Mouse (Mus musculus): ENCODE measurements around the gene Prr14l. TPM values are rescaled to one million over a fixed set of nuclear protein-coding genes. Genes with fewer than 3 reads are reported as not detected.
"Not testable (repeated sequence)": the region's sequence is repeated elsewhere in the genome, so short reads cannot be mapped to it uniquely, and the experiment has no call there.

Prr14l gene
- polyA plus RNA-seq, 3 experiments from 2014 or later = 23.2 to 26.6 (median 25.8) TPM

DNA sequence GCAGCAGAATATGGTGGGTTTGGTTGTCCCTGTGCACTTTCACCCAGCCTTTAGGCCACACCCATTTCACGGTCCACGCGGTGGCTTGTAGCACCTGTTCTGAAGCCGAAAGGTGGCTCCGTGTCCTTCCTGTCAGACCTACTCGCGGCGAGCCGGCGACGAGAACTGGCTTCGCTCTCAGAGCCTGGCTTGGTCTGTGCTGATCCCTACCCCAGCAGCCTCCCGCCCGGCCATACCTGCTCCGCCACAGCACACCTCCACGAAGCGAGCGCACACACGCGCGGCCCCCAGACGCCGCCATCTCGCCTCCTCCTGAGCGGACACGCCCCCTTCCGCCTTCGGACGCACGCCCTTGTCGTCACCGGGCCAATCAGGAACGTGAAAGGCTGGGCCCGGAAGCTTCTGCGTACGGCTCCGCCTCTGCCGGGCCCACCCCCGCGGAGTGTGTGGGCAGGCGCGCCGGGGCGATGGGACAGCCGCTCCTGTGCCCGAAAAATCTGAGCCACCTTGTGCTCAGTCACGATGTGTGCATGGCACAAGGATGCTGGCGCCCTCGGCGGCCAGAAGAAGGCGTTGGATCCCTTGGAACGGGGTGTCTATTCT lies 68.6 kb downstream of the Prr14l start, which contains the start of gene Pisd:
Pisd (minus strand) TSS at position 334 of the 603 bp plus-strand sequence.
- peak; percentile 99 for ATAC-seq

DNA sequence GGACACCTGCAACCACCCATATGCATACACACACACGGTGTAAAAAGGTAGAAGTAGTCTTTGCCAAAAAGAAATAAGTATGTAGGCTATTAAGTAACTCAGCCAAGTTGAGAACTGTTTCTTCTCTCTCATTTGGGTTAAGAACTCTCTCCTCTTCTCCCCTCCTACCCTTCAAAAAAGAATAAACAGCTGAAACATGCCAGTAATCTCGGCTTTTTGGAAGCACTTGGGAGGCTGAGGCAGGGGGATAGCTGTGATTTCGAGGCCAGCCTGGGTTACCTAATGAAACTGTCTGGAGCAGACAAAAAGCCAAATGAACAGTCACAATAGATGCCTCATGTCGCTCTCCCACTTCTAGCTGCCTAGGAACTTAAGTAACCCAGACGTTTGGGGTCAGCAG lies 69.3 kb downstream of the Prr14l start:
- no peak for ATAC-seq

DNA sequence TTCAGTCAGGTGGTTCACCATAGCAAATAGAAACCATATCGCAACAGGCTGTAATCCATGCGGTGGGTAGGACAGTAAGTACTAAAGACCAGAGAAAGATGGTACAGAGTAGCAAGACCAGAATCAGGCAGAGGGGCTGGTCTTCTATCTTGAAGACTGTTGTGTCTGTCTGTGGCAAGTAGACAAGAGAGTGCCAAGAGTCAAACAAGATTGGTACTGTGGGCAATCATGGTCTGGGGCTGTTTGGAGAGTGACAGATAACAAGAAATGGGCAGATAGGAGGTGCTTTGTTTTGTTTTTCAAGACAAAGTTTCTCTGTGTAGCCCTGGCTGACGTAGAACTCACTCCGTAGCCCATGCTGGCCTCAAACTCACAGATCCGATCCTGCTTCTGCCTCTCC lies 72.5 kb downstream of the Prr14l start:
- ATAC-seq = no peak

DNA sequence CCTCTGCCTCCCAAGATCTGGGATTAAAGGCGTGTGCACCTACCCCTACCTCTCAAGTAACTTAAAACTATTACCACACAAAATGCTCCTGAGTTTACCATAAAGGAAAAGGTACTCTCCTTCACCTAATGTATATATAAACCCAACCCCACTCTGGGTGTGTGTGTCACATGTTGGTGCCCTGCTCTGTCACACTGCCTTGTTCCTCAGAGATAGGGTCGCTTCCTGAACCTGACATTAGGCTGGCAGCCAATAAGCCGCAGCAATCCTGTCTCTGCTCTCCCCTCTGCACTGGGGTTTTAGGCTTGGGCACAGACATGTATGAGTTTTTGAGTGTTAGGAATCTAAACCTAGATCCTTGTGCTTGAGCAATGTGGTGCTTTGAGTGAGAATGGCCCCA lies 75.9 kb downstream of the Prr14l start:
- no peak for ATAC-seq

DNA sequence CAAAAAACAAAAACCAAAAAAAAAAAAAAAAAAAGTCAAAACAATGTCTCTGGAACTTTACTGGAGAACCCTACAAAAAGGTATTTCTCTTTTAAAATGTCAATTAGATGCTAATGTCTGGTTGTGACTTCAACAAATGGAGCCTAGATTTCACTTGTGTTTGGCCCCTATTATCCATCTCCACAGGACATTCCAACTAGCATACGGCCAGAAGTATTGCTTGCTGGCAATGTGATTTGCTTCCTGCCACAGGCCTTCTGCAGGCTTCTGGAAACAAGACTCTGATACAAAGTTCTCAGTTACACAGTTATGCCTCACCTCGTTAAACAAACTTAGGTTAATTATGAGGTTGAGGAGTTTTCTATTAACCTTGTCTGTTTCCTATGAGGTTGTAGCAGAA lies 81.7 kb downstream of the Prr14l start:
- no peak for ATAC-seq

DNA sequence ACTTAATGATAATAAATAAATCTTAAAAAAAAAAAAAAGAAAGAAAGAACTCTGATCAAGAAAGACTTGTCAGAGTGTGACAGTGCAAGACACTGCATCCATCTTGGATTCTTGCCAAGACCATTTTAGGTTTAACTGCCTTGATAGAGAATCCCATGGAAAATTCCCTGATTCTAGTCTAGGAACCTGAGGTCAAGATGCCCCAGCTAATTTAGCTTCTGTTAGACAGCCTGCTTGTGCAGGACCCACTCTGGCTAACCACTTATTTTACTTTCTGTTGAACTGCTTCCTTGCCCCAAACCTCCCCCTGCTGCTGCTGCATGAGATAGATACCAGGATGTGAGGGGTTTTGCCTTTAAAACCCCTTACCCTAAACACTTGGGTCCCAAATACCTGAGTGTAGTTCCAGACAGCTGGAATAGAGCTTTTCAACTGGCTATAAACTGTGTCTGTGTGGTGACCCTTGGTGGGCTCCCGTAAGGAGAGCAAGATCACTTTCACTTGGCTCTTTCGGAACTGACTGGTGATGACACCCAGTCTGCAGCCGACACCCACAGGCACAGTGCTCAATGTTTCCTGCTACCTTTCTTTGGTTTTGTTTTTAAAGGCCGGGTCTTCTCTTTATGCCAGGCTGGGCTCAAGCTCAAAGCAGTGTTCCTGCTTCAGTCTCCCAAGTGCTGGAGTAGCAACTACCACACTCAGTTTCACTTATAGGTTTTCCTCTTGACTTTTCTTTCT lies 86.3 kb downstream of the Prr14l start:
- peak; percentile 79 for ATAC-seq

DNA sequence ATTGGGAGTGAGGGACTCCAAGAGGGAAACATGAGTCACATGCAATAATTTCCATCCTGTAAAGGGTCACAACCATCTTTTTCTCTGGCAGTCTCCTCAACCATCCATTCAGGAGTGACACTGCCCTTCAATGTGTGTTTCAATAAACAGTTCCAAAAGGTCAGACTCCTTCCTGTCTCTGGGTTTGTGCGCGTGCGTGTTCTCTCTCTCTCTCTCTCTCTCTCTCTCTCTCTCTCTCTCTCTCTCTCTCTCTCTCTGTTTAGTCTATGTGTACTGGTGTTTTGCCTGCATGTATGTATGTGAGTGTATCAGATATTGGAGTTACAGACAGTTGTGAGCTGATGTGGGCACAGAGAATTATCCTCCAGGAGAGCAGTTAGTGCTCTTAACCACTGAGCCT lies 87.1 kb downstream of the Prr14l start:
- peak; percentile 47 for ATAC-seq

DNA sequence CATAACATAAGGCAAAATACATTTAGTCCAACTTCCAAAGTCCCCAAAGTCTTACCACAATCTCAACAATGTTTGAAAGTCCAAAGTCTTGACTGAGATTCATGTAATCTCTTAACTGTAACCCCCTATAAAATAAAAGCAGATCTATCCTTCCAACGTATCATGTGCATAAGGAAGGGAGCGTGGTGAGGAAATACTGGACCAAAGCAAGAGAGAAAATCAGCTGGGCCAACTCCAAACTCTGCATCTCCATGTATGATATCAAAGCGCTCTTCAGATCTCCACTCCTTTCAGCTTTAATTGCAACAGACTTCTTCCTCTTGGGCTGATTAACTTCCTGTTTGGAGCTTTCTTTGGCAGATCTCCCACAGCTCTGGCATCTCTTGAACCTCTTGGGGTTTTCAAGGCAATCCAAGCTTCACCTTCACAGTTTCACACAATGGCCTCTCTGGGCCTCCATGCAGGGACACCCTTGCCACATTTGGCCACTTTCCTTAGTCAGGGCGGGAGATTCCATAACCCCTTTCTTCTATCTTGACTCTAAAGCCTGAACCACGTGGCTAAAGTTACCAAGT lies 92.4 kb downstream of the Prr14l start:
- no peak for ATAC-seq

DNA sequence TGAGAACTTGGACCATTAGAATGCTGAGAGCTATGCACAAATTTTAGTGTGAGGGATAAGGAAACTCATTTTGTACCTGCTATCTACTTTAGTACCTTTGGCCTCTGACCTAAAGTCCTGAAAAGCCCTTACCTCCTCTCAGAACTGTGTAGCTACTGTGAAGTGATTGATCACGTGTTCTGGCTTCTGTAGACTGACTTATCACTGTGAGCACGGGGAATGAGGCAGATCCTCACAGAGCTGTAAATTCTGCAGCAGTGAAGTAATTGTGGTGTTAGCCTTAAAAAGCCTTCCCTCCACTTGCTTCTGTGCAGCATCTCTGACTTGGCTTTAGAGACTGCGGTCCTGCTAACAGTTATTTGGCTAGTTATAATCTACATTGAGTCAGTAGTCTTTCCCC lies 93.3 kb downstream of the Prr14l start:
- no peak for ATAC-seq

DNA sequence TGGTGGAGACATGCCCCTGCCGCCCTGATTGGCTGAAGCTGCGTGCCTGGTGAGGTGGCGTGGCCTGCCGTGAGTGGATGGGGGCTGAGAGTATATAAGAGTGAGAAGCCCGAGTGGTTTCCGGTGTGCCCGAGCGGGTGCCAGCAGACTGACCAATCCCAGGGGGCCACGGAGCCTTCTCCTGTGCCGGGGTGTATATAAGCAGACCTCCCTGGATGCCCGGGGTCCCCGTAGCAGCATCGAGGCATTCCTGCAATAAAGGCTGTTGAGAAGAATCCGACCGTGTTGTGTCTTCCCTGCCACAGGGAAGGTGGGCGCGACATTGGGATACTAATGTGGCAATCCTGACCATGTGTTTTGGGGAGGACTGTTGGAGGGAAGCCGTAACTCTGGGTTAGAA lies 93.7 kb downstream of the Prr14l start:
- ATAC-seq = not testable (repeated sequence)

DNA sequence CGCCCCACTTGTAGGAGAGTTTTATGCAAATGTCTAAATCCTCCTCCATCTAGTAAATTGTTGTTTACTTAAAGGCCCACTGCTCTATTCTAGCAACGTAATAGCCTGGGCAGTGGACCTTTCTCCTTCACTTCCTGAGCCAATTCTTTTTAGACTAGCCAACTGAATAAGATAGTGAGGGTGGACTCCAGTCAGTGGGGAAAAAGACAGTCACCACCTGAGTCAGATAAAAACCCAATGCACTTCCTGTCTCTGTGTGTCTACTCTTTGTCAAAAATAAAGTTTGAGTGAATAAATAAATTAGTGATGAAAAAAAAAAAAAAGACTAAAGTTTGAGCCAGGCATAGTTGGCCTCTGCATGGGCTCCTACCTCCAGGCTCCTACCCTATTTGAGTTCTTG lies 94.4 kb downstream of the Prr14l start:
- peak; percentile 71 for ATAC-seq

DNA sequence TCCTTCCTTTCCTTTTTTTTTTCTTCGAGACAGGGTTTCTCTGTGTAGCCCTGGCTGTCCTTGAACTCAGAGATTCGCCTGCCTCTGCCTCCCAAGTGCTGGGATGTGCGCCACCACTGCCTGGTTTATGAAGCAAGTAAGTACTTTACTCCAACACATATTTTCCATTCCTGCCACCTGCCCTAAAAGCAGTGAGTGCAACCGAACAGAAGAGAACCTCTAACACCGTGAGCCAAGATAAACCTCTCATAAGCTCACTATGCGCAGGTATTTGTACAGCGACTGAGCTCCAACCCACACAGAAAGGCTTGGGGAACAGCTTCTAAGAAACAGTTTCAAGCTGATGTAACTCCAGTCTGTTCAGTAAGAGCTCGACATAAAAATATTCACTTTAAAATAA lies 97.9 kb downstream of the Prr14l start:
- no peak for ATAC-seq

DNA sequence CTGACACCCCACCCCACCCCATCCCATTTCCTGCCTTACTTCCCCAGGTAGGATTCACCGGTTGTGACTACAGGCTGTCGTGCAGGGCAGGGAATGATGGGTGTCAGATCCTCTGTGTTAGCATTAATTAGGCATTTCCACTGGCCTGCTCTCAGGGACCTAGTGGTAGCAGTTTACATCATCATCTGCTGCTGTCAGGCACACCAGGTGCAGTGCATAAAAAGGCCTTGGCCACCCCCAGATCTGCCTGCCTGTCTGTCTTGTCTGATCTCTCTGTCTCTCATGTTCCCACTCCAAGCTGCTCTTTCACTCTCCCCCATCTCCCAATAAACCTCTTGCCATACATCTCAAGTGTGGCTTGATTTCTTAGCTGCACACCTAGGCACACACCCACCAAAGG lies 102.3 kb downstream of the Prr14l start:
- ATAC-seq = no peak

DNA sequence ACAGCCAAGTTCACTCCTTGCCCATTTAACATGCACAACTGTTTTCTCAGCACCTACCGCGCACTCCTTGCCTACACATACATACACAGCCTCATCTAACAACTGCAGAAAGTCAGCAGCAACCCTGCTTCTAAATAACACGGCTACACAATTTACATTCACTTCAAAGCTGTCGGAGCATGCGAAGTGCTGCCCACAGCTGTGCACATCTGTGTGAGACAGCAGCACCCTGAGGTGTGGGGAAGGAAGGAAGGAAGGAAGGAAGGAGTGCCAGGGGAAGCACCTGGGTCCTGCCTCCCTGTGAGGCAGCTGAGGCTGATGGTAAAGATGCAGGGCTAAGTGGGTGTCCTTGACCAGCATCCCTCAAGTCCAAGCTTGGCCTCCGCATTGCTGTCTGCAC lies 105.1 kb downstream of the Prr14l start:
- ATAC-seq = no peak

DNA sequence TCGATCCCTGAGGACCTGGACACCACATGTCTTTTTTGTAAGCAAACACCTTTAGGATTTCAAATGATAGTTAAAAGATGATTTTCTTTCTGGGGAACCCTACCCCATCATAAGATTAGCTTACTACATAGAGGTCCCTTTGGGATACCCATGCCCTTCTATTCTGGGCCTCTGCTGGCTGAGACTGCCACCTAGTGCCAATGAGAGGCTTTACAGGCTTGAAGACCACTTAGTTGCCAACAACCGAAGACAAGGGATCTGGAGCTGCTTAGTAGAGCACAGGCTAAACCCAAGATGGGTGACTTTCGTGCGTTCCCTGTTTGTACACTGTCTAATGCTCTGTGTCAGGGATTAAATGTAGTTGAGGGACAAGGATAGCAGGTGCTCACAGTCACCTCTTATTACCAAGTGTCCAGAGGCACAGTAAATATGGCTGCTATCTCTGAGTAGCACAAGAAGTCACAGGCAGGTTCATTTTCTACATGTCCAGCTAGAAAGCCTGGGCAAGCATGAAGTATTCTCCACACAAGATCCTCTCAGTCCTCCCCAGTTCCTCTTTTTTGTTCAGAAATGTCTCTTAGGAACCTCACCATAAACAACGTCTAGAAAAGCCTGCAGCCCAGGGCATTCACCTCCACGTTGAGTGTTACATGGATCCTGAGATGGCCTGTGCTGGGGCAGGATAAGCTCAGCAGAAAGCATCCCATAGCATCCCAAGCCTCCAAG lies 106.2 kb downstream of the Prr14l start:
- peak; percentile 61 for ATAC-seq

DNA sequence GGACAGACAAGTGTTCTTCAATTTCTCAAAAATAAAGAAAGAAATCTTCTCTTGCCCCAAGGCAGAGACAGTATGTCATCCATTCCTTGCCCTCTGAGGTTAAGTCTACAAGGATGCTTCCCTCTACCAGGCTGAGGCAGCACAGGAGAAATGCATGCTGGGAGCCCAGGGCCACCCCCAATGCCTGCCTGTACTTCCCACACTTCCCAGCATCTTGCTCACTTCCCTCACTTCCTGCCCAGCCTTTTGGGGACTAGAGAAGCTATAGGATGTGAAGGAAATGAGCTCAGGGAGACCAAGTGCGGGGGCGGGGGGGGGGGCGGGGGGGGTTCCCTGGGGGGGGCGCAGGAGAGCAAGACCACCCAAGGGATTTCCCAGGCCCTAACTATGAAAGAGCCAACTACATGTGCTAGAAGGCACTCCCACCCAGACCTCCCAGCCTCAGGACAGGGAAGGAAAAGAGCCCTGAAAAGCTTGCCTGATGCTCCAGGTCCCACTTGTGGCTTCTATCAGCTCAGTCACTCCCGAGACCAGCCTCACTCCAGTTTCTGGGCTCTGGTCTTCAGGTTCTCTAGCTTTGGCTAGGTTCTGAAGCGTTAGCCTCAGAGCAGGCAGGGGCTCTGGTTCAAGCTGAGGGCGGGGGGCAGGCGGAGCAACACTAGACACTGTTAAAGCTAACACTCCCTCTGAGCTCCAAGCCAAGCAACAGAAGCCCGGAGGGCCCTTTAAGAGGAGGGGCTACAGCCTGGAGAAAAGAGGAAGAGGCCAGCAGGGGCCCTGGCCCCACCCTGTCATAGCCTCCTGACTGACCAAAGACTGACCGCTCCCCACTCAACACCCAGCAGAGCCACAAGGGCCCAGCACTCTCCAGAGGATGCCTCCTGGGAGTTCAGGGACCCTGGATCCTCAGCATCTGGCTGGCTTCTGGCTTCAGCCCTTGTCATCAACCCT lies 108.1 kb downstream of the Prr14l start:
- ATAC-seq = no peak

DNA sequence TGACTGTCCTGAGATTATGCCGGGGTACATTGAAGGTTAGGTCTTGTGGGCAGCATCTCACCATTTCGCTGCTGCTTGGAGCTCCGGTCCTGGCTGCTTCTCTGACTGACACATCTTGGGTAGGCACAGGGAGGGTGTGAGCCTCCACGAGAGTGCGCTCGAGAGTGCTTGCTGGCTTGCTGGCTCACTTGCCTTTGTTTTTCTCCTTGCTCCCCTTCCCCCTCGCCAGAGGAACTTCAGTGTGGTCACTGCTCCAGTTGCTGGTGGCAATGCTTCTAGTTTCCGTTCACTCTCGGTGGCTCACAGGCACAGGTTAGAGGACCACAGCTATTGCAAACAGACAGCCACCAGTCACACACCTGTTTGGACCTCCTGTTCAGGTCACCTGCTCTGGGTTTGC lies 111.9 kb downstream of the Prr14l start:
- no peak for ATAC-seq

DNA sequence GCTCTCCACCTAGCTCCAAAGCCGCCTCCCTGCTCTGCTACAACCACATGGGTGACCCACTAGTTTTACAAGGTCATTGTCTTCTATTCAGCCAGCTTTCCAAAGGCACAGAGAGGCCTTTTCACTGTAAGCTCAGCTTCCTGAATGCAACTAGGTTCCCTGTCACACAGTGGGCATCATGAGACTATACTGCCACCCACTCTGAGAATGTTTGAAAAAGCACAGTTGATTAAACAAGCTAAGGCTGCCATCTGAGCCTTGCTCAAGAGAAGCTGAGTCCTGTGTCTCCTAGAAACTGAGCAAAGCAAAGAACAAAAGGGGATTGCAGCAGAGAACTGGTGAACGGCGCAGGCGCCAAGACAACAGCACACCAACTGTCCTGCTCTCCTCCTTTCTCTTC lies 112.7 kb downstream of the Prr14l start:
- ATAC-seq = peak; percentile 33

DNA sequence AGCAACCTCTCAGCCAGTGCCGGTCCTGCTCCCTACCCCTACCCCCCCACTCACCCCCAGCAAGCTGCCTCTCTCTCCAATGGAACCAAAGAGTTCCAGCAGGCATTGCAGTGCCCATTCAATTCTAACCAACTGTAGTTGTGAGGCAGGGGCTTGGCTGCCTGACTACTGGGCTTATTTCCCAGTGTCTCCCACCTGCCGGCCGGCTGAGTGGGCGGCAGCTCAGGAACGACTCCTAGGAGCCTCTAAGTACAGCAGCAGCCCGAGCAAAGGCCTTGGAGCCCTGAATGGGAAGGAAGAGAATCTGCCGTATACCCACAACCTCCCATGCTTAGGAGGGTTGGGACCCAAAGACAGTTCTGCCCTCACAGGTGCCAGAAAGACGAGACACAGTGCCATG lies 113.2 kb downstream of the Prr14l start:
- peak; percentile 18 for ATAC-seq

DNA sequence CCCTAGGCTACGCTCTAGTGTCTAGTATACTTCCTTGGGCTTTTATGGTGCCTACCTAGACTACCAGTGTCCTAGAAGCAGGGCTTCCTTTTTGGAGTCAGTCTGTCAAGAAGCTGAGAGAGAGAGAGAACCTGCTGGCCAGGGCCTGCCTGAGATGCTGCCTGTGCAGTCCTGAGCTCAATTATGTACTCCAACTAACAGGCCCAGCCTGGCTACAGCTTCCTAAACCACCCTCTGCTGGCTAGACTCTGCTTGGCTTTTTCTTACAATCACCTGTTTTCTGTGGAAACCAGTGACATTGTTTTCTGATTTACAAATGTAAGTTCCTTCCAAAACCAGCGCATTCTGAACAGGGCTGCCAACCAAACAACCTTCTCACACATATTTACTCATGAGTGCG lies 113.9 kb downstream of the Prr14l start:
- peak; percentile 41 for ATAC-seq

Data from inflammation-experienced regulatory T-cells, adult 6 months (primary cell).